Mouse (Mus musculus) Patski (cell line): ENCODE results near the gene Bach1. TPM values are rescaled to one million over a fixed set of nuclear protein-coding genes. Genes with fewer than 3 reads are reported as not detected.
A peak's percentile ranks its signal among the peaks of the same experiment; 100 is the strongest.

Source experiments
- ATAC-seq: fragments of 100-300 bp; one replicate; pipeline ENCODE4 v1.8.0; 2021
- CTCF ChIA-PET: fragments of 350-600 bp; sonication (Branson Sonifier 250); formaldehyde crosslinking; loops from one replicate; lab custom pipeline; 2022; ENCODE audit warnings: inconsistent platforms; lab: Charles Lee
- POLR2A ChIA-PET: fragments of 350-600 bp; sonication (Branson Sonifier 250); formaldehyde crosslinking; loops from one replicate; lab custom pipeline; 2022; ENCODE audit warnings: antibody characterized with exemption, inconsistent platforms; lab: Charles Lee
- DNase-seq: peaks from one replicate; pipeline ENCODE4 v3.0.0-alpha.2; 2011; ENCODE audit warnings: low read depth, low spot score
- H3K27me3 ChIP-seq: fragments of 371-371 bp; one replicate; pipeline ENCODE4 v1.5.1; 2021
- CTCF ChIP-seq: fragments of 100-300 bp; IDR thresholded peaks from one replicate; pipeline ENCODE4 v1.5.1; 2021
- in situ Hi-C: fragments of 300-500 bp; cut with MboI; formaldehyde crosslinking; loops from 3 replicates; pipeline ENCODE4 v1.11.1; 2018; ENCODE audit warnings: low pct_unique_long_range_greater_than_20kb, mixed read lengths
- polyA plus RNA-seq: library from polyadenylated mRNA; unstranded; gene quantifications from one replicate; pipeline ENCODE4 v1.2.3, GENCODE M21; 2021

Bach1 gene
- polyA plus RNA-seq = 12.9 TPM

DNA sequence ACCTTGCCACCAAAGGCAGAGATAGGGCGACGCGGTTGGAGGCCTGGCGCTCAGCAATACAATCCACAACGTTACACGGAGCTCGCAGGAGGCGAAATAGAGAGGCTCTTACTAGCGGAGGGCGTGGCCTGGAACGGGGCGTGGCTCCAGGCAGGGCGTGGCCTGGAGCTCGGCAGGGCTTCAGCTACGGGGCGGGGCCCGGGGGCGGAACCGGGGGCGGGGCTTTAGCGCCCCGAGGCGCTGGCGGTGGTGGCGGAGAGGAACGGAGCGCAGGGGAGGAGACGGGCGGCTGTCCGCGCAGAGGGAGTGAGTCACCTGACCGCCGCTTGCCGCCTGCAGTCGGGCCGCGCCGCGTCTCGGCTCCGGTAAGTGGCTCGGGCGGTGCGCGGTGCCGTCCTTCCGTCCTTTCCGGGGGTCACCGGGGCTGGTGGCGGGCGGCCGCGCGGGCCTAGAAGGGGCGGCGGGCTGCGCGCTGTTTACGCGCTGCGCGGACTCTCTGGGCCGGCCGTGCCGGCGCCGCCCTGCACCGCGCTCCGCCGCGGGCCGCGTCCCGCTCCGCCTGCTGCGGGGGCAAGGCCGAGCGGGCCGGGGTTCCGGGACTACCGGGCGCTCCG, at the start of gene Bach1:
TSS of gene Bach1 (plus strand) at position 254 of the 614 bp plus-strand sequence.
- peak; percentile 93 for ATAC-seq

DNA sequence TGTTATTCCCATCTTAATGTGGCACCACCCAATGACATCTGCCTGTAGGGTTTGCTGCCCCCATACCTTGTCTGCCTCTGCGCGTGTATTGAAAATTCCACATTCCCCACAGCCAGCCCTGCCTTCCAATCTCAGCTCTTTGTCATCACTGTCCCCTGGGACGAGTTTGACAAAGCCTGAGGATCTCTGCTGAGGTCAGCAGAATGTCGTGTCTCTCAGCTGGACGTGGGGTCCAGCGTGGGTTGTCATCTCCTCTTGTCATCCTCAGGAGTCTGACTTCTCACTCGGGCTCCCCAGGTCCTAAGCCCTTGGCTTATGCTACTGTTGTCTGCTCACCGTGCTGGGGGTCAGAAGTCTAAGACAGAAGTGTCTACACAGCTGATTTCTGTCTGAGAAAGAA, 46.4 kb upstream of the Bach1 start:
- TF ChIP-seq CTCF = no peak
- POLR2A ChIA-PET = no interaction called here
- H3K27me3 ChIP-seq = no peaks in the 10 kb centered on the region
- in situ Hi-C loops = no loop called here
- CTCF ChIA-PET = no interaction called here
- no peak for DNase-seq
- no peak for ATAC-seq

More for the DNA sequence above, at the start of gene Bach1:
- no peaks in the 10 kb centered on the region for H3K27me3 ChIP-seq
- ChIA-PET CTCF (interaction anchor here (0.9 to 2.2 kb wide), 2 partner anchors 48 to 194 kb away, joined by 3 to 5 read pairs; no protein-coding TSS in a partner anchor), POLR2A (interaction anchor here (0.7 kb wide), 1 partner anchor 288 kb away, joined by 3 read pairs; no protein-coding TSS in a partner anchor)
- peak; percentile 58 for DNase-seq
- in situ Hi-C loops = no loop called here
- no peak for TF ChIP-seq CTCF

DNA sequence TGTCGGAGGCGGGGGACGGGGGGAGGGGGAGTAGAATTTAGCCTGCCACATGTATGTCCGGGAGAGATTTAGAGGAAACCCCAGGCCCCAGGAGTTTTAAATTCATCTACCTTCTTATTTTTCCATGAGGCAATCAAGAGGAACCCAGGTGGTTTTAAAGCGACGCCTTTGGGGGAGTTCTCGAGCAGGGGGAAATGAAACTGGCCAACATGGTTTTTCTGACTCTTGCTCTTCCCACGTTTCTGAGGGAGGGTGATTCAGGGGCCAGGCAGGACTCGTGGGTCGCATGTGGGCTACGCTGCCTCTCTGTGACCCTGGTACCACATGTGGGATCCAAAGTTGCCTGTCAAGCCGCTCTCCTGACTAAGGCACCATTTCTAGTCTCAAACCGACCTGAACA, 45.8 kb upstream of the Bach1 start:
- POLR2A ChIA-PET = no interaction called here
- H3K27me3 ChIP-seq = no peaks in the 10 kb centered on the region
- in situ Hi-C loops = no loop called here
- no peak for ATAC-seq
- CTCF ChIA-PET = no interaction called here
- DNase-seq = no peak
- TF ChIP-seq CTCF = no peak

GRCm38 (mm10) chr16:87654016-87654575, 44.6 kb upstream of the Bach1 start:
- DNase-seq = no peak
- POLR2A ChIA-PET = no interaction called here
- no peak for ATAC-seq
- in situ Hi-C loops = no loop called here
- CTCF ChIA-PET = no interaction called here
- no peaks in the 10 kb centered on the region for H3K27me3 ChIP-seq
- no peak for TF ChIP-seq CTCF

DNA sequence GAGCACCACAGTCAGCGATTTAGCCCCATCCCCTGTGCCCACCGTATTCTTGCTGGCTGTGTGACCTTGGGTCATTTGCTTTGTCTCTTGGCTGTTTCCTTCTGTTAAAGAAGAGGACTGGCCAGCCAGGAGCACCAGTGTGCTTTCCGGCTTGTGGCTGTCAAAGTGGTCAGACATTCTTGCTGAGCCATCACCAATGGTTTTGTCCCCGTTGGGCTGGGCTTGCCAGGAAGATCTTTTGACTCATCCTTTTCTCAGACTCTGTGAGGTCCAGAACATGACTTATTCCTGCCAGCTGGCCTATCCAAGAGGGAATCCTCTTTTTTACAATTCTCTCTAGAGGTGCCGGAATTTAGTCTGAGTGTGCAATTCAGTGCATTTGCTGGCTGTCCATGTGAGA, 43.7 kb upstream of the Bach1 start:
- no peak for TF ChIP-seq CTCF
- CTCF ChIA-PET = no interaction called here
- DNase-seq = peak; percentile 25
- no peaks in the 10 kb centered on the region for H3K27me3 ChIP-seq
- in situ Hi-C loops = no loop called here
- POLR2A ChIA-PET = no interaction called here
- peak; percentile 76 for ATAC-seq

- in situ Hi-C loops = no loop called here
- no peak for ATAC-seq
- POLR2A ChIA-PET = no interaction called here
- no peak for TF ChIP-seq CTCF
- no peak for DNase-seq
- H3K27me3 ChIP-seq = no peaks in the 10 kb centered on the region
- CTCF ChIA-PET = no interaction called here
Measured at GRCm38 (mm10) chr16:87655579-87655978, 43.2 kb upstream of the Bach1 start.

- CTCF ChIA-PET = no interaction called here
Measured at GRCm38 (mm10) chr16:87656771-87657170, 42.0 kb upstream of the Bach1 start.

DNA sequence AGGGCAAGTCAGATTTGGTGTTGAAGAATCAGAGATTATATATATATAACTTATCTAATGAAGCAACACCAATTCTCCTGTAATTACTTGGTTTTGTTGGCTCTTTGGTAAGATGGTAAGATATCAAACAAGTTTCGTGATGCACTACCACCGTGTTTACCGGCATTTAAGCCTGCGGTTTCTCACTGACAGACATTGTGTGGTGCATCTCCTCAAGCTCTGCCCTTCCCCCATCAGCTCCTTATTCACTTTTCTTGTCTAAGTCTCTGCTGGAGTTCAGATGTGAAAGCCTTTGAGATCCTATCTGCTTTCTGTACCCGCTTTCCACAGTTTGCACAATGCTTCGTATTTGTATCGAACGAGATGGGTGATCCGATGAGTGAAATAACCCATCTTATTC, 41.5 kb upstream of the Bach1 start:
- no peak for TF ChIP-seq CTCF
- in situ Hi-C loops = no loop called here
- ChIA-PET POLR2A (no interaction called here), CTCF (no interaction called here)
- DNase-seq = no peak
- H3K27me3 ChIP-seq = no peaks in the 10 kb centered on the region
- ATAC-seq = no peak

More at GRCm38 (mm10) chr16:87656771-87657170, 42.0 kb upstream of the Bach1 start:
- TF ChIP-seq CTCF = no peak
- H3K27me3 ChIP-seq = no peaks in the 10 kb centered on the region
- in situ Hi-C loops = no loop called here
- no peak for DNase-seq
- POLR2A ChIA-PET = no interaction called here
- no peak for ATAC-seq

GRCm38 (mm10) chr16:87661024-87661471, 37.7 kb upstream of the Bach1 start:
- DNase-seq (no peak), ATAC-seq (no peak)
- TF ChIP-seq CTCF = no peak
- POLR2A ChIA-PET = no interaction called here
- CTCF ChIA-PET = interaction anchor here (0.7 kb wide), 1 partner anchor 14 kb away, joined by 3 read pairs; no protein-coding TSS in a partner anchor
- no peaks in the 10 kb centered on the region for H3K27me3 ChIP-seq
- in situ Hi-C loops = no loop called here

- no peaks in the 10 kb centered on the region for H3K27me3 ChIP-seq
- ATAC-seq = no peak
- in situ Hi-C loops = no loop called here
- ChIA-PET POLR2A (no interaction called here), CTCF (no interaction called here)
- TF ChIP-seq CTCF = no peak
- DNase-seq = no peak
Measured at GRCm38 (mm10) chr16:87661636-87662035, 37.1 kb upstream of the Bach1 start.

DNA sequence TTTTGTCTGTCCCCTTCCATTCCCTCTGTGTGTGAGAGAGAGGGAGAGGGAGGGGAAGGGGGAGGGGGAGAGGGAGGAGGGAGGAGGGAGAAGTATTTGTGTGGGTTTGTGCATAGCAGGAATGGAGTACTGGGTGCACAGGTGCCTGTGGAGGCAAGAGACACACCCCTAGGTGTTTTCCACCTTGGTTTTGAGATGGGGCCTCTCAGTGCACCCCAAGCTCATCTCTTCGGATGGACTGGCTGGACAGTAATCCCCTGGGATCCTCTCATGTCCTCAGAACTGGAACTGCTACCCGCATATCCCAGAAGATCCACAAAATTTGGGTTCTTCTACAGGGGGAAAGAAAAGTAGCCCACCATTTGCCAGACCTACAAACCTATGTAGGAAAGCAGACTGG, 36.2 kb upstream of the Bach1 start:
- in situ Hi-C loops = no loop called here
- ChIA-PET CTCF (no interaction called here), POLR2A (no interaction called here)
- DNase-seq = no peak
- ATAC-seq = no peak
- H3K27me3 ChIP-seq = no peaks in the 10 kb centered on the region
- no peak for TF ChIP-seq CTCF
